Mouse (Mus musculus): ENCODE results near the gene Ipmk.
"Not testable (repeated sequence)": the region's sequence is repeated elsewhere in the genome, so short reads cannot be mapped to it uniquely, and the experiment has no call there.

Gene Ipmk

DNA sequence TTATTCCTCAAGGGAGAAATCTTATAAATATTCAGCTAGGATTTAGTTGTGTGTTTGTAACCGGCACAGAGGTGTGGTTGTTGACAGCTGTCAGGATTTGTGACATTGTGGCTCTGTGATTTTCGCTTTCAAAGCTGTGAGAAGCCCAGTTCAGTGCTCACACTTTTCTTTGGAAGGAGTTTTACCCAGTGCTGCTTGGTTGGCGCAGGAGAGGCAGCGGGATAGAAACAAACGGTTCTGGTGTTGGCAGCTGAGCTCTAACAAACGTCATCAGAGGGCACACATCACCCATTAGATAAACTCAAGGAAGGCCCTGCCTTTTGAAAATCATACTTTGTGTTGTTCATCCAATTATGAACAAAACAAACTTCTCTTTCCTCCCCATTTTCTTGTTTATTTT is 79.2 kb downstream of the Ipmk start:
- DNase-seq (ENCODE audit: low spot score), result no peak

DNA sequence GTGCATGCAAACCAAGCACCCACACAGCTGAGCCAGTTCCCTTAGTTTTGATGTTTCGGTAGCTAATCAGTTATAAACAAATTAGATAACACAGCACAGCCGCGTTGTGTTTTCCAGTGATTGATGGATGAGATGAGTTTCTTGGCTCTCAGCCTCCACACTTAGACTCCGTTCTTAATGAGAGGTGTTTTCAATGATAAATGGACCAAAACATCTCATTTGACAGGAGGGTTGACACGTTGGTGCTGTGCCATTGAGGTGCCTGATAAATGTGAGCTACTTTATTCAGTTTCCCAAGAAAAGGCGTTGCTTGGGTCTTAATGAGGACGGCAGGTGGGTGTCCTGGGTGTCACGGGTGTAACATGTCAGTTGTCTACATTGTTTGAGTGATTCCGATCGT is 79.8 kb downstream of the Ipmk start:
- DNase-seq (ENCODE audit: low spot score), result no peak

DNA sequence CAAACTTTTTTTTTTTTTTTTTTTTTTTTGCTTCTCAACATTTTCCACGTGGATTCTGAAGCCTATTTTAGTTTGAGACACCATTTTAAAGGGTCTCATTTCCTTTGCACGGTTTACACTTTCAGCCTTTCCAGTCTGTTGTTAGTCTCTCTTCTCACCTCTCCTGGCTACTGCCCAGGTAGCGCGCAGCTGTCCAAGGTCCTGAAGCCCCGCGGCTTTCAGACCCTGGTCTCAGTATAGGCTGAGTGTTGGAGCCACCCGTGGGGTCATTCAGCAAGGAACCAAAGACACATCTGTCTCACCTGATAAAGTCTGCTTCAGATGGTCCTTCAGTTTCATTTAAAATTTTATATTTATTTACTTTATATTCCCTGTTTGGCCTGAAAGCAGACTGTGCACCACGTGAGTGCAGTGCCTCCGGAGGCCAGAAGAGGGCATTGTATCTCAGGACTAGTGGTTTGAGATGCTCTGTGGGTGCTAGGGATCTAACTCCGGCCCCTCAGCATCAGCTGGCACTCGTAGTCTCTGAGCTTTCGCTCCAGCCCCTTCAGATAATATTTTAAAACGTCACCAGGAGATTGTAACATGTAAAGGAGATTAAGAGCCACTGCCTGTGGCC is 80.8 kb downstream of the Ipmk start:
- DNase-seq (ENCODE audit: low spot score), result peak; percentile 22

DNA sequence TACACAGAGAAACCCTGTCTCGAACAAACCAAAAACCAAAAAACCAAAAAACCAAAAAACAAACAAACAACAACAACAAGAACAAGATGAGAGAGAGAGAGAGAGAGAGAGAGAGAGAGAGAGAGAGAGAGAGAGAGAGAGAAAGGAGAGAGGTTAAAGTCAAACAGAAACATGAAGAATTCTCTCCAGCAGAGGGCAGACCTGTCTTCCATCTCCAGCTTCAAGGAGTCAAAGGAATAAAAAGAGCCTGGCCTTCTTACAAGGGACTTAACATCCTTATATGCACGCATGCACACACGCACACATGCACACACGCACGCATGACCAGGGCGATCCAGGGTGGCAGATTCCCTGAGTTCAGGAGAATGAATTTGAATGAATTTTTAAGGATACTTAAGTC is 83.1 kb downstream of the Ipmk start:
- no peak for DNase-seq (ENCODE audit: low spot score)

DNA sequence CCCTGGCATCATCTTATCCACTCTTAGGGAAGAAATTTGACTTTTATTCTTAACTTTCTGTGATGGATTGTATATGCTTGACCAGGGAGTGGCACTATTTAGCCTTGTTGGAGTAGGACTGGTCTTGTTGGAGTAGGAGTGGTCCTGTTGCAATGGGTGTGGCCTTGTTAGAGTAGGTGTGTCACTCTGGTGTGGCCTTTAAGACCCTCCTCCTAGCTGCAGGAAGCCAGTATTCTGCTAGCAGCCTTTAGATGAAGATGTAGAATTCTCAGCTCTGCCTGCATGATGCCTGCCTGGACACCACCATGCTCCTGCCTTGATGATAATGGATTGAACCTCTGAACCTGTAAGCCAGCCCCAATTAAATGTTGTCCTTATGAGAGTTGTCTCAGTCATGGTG is 95.5 kb downstream of the Ipmk start:
- no peak for DNase-seq (ENCODE audit: low spot score)

DNA sequence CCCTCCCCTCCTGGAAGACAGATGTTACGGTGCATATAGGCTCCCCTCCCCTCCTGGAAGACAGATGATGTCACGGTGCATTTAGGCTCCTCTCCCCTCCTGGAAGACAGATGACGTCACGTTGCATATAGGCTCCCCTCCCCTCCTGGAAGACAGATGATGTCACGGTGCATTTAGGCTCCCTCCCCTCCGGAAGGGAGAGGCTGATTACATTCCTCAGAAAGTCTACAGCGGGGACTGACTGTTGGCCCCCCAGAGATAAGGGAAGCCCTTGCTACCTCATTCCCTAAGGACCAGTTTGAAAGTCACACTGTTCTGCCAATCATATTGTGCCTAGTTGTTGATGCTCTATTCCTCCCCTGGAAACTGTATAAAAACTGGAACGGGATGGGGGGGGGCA is 100.1 kb downstream of the Ipmk start:
- DNase-seq (ENCODE audit: low spot score), result no peak

DNA sequence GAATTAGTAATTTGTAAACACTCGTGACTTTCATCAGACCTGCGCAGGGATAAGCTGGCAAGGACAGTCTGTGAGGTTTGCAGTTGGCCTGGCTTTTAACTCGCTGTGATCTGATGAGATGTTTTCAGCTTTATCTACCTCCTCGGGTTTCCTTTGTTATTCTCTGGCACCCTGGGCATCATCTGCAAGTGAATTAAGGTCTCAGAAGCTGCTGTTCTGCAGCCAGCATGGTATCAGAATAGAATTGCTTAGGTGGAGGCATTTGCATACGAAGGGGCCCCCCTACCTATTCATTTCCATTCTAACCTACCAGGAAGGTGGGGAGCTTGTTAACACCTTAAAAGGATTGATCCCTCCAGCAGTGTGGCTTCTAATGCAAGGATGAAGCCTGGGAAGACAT is 100.7 kb downstream of the Ipmk start:
- DNase-seq (ENCODE audit: low spot score), result no peak

DNA sequence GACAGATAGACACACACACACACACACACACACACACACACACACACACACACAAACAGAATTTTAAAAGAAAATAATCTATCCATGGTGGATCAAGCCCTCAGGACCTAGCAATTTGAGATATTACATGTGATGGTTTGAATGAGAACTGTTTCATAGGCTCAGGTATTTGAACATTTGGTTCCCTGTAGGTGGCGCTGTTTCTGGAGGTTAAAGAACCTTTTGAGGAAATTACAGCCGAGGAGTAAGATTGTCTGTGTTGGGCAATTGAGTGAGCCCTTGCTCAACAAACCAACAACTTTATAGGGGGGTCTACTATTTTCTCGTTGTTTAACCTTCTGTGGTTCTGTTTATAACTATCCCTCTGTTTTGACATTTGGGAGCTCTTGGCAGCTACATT is 107.8 kb downstream of the Ipmk start:
- no peak for DNase-seq (ENCODE audit: low spot score)

DNA sequence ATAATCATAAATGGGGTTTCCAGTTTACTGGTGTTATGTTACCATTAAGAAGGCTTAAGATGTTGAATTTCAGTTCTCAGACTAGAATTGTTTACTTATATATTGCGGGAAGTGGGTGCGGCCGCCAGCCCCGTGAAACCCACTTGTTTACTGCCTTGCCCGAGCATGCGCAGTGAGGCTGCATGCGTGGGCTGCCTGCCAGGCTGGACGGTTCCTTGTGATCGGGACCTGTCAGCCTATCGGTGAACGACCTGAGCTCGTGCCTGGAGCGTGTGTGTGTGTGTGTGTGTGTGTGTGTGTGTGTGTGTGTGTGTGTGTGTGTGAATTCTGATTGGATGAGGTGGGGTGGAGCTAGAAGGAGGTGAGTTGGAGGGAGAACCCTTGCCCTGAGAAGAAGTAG is 114.8 kb downstream of the Ipmk start:
- DNase-seq (ENCODE audit: low spot score), result not testable (repeated sequence)

DNA sequence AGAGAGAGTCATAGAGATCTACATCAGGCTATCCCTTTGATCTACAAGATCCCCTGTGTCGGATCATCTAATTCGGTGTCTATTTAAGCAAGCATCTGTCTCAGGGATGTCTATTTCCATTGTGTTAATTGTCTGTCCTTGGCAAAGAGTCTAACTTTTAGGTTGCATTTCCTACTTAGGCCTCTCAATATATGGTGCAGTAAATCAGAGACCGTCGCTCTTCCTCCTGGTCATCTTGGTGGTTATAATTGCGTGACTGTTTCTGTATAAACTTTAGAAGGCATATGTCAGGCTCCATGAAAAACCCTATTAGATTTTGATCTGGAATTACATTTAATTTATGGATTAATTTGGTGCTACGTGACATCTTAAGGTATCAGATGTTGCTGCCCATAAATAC is 116.9 kb downstream of the Ipmk start:
- DNase-seq (ENCODE audit: low spot score), result no peak

DNA sequence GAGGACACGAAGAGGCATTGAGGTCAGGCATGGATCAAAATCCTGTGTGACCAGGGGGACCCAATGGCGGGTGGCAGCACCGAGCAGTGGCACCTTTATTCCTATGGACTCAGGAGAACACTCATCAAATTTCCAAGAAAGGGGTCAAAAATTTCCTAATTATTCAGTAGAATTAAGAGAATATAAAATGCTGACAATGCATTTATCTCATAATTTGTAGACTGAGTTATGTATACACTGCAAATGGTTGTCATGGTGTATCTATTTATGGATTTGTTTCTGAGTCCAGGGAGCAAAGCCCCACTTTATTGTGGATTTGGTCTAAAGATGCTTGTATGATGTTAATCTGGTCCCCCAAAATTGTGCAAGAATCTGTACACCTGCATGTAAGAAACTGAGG is 120.8 kb downstream of the Ipmk start:
- no peak for DNase-seq (ENCODE audit: low spot score)

DNA sequence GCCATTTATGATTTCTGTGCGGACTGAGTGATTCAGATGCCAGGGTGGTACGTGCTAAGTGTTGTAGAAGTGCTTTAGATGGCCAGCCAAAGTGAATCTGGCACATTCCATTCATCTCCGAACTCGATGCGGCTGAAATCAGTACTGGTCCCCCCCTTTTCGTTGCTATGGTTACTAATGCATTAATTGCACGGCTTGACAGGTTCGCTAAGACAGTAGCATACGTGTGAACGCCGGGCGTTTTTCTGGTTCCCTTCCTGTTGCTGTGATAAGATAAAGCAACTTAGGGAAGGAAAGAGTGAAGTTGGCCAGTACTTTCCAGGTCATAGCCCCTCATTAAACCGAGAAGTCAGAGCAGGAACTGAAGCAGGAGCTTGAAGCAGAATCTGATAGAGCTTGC is 122.2 kb downstream of the Ipmk start:
- no peak for DNase-seq (ENCODE audit: low spot score)

DNA sequence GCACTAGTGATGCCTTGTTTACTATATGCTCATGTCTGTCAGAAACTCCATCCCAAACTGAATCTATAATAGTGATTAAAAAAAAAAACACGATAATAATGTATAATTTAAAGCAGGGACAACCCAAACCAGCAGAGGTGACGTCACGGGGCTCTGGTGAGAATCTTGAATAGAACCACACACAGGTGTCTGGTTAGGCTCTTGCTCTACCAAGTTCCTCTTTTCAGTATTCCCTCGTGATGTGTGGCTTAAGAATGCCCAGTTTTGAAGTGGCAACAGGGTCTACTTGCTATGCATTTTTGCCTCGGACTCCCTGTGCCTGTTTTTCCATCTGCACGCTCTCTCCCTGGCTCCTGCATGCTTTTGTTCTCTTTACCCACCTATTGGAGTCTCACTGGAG is 124.5 kb downstream of the Ipmk start:
- DNase-seq (ENCODE audit: low spot score), result no peak

DNA sequence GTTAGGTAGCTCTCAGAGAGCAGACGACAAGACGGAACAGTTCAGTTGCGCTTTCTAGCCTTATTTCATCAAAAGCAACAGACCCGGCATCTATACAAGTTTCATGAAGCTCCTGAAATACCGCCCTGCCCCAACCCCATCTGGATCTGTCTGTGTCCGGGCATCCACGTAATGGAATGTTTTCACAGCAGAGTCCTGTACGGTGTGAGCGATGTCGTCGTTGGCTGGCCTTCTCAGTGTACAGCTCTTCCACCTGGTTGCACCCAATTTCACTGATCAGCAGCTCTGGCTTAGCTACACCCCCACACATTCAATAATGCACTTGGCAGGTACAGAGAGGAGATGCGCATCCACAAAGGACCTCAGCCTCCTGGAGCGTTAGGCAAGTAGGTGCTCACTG is 126.0 kb downstream of the Ipmk start:
- DNase-seq (ENCODE audit: low spot score), result no peak

DNA sequence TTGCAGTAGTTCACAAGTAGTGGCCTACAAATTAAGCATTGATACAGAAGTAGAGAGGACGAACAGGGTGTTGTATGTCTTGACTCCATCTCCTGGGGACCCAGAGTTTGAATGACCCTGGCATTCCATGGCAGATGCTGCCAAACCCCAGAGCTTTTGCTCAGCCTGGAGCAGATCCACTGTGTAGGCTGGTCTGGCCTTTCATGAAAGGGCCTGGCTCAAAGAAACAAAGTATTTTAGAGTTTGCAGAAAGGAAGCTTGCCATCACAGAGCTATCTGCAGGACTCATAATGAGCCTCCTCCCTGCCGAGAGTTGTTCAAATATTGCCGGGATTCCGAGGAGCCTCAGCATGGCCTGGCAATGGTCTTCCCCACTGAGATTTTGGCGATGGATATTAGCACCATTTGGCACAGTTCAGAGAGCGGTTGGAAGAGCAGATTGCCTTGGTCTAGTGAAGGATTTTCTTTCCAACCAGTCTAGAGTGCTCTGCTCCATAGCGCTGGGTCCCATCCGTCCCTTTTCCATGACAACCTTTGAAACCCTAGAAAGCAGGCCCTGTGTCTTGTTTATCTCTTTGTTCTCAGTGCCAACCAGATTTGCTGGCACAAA is 129.0 kb downstream of the Ipmk start:
- no peak for DNase-seq (ENCODE audit: low spot score)

DNA sequence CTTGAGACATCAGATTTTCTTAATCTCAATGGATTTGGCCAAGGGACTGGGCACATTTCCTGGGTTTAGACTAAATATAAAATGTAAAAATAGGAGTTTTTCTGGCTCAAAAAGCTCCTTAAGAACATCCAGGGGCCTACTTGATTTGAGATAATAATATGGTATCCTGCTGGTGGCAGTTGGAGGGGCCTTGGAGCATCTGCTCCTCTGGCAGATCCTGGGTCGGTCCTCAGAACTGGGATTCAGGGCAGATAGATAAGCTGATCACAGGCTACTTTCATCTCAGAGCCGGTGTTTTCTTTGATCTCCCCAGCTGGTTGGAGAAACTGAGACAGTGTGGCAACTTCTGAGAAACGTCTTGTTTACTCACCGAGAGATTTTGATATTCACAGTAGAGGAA is 129.6 kb downstream of the Ipmk start:
- no peak for DNase-seq (ENCODE audit: low spot score)

DNA sequence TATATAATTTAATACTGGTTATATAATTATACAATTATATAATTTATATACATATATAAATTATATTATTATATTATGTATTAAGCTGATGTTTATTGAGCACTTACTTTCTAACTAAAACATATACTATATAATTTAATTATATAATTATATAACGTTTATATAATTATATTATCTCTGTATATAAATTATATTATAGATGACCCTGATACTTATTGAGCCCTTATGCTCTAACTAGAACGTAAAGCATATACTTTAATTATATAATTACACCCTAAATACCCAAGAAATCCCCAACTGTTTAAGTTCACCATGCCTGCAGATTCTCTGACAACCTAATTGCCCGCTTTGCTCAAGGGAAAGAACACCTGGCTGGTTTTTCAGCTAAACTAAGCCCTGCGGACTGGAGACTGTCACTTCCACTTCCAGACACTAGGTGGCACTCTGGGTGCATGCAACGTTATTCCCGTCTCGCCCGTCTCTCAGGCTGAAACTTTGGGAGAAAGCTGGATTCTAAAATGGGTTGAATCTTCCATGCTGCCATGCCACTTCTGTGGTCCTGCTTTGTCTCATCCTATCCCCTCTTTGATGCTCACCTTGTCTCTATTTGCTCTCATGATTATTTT is 132.2 kb downstream of the Ipmk start:
- peak; percentile 89 for DNase-seq (ENCODE audit: low spot score)
